Mouse (Mus musculus) stomach, embryonic 16.5 days (tissue): ENCODE data around the gene Fbxo46. TPM values are rescaled to one million over a fixed set of nuclear protein-coding genes. Genes with fewer than 3 reads are reported as not detected.
A peak's percentile ranks its signal among the peaks of the same experiment; 100 is the strongest.

Source experiments
- ATAC-seq: fragments of 200-750 bp; cut with Nextera tagmentation; 2 replicates; pipeline ENCODE4 v1.8.0; 2017; ENCODE audit warnings: moderate number of reproducible peaks, moderate TSS enrichment; ENCODE audit not compliant: insufficient read depth, low FRiP score
- H3K27ac ChIP-seq: fragments of 300-500 bp; sonication (generic); 2 replicates; pipeline ENCODE4 v1.5.1; 2014; ENCODE audit warnings: low read length
- H3K27me3 ChIP-seq: fragments of 300-500 bp; sonication (generic); 2 replicates; pipeline ENCODE4 v1.6.1; 2014; ENCODE audit warnings: low read length, control low read depth, mixed read lengths; ENCODE audit not compliant: control insufficient read depth, insufficient read depth
- H3K36me3 ChIP-seq: fragments of 300-500 bp; sonication (generic); 2 replicates; pipeline ENCODE4 v1.6.1; 2014; ENCODE audit warnings: low read length; ENCODE audit not compliant: control insufficient read depth, insufficient read depth
- H3K4me1 ChIP-seq: fragments of 300-500 bp; sonication (generic); 2 replicates; pipeline ENCODE4 v1.6.1; 2014; ENCODE audit warnings: low read length, control low read depth, mixed read lengths; ENCODE audit not compliant: control insufficient read depth, insufficient read depth
- H3K4me2 ChIP-seq: fragments of 300-500 bp; sonication (generic); 2 replicates; pipeline ENCODE4 v1.6.1; 2014; ENCODE audit warnings: low read depth, low read length, mixed read lengths
- H3K4me3 ChIP-seq: fragments of 300-500 bp; sonication (generic); replicated peaks from 2 replicates; pipeline ENCODE4 v1.5.1; 2014; ENCODE audit warnings: mild to moderate bottlenecking, low read length
- H3K9ac ChIP-seq: fragments of 300-500 bp; sonication (generic); 2 replicates; pipeline ENCODE4 v1.6.1; 2014; ENCODE audit warnings: low read length
- H3K9me3 ChIP-seq: fragments of 300-500 bp; sonication (generic); replicated peaks from 2 replicates; pipeline ENCODE4 v1.6.1; 2016; ENCODE audit warnings: low read length, control low read depth; ENCODE audit not compliant: control insufficient read depth
- WGBS: fragments of 180-500 bp; shearing (Covaris S2); extraction: QIAGEN DNeasy Blood & Tissue Kit; methylation state at CpG from one replicate; pipeline ENCODE4 v1.1.7; 2014; 5-methylcytosine and 5-hydroxymethylcytosine counted together
- polyA plus RNA-seq: library from polyadenylated mRNA; unstranded; fragments of >200 nt; fragmentation: Nextera tagmentation; extraction: Ambion mirVana; gene quantifications from 2 replicates; pipeline ENCODE4 v1.2.1, GENCODE M21; 2015

Fbxo46 gene
- polyA plus RNA-seq, 1 experiment from 2014 or later = 13.5 TPM

DNA sequence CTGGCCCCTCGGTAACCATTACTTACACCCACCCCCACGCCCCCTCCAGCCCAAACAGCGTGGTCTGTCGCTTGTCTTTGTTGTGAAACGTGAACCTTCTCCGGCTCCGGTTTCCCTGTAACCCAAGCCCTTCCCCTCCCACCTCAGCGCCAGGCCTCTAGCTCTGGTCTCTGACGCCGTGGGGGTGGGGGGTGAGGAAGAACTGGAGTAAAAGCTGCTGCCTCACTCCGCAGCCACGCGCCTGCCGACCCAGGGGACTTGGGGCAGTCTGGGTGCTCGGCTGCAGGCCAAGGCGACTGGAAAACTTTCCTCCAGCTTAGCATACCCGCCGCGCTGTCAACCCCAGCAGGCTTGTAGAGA, 23.9 kb upstream of the Fbxo46 start:
- Histone ChIP-seq H3K36me3 (no peaks in the 10 kb centered on the region), H3K4me1 (peaks cover 35% of the 10 kb centered on the region), H3K9ac (peak overlapping the region; percentile 90), H3K4me3 (peak overlapping the region; percentile 76), H3K4me2 (peak overlapping the region; percentile 89), H3K27me3 (no peaks in the 10 kb centered on the region), H3K9me3 (no peaks in the 10 kb centered on the region), H3K27ac (peak overlapping the region; percentile 94)
- under 1% methylated on average over 19 of the region's 19 CpGs for WGBS
- no peak for ATAC-seq

DNA sequence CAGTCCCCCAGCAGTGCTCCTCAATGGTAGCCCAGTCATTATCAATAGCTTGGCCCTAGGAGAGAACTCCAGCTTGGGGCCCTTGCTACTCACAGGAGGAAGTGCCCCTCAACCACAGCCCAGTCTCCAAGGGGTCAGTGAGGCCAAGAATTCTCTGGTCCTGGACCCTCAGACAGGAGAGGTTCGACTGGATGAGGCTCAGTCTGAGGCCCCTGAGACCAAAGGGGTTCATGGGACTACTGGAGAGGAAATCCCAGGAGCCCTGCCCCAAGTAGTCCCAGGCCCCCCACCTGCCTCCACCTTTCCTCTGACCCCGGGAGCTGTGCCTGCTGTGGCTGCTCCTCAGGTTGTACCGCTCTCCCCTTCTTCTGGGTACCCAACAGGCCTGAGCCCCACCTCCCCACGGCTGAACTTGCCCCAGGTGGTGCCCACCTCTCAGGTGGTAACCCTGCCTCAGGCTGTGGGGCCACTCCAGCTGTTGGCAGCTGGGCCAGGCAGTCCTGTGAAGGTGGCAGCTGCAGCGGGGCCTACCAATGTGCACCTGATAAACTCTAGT, 23.2 kb upstream of the Fbxo46 start:
- Histone ChIP-seq H3K4me3 (peak overlapping the region; percentile 76), H3K36me3 (no peaks in the 10 kb centered on the region), H3K9ac (peak overlapping the region; percentile 90), H3K27me3 (no peaks in the 10 kb centered on the region), H3K9me3 (no peaks in the 10 kb centered on the region), H3K27ac (peak overlapping the region; percentile 94), H3K4me2 (peak overlapping the region; percentile 89), H3K4me1 (peaks cover 35% of the 10 kb centered on the region)
- WGBS = 47% methylated on average over 5 of the region's 5 CpGs
- ATAC-seq = no peak

GRCm38 (mm10) chr7:19097217-19097616, 22.4 kb upstream of the Fbxo46 start:
- no peak overlapping the region for H3K4me2 ChIP-seq
- WGBS = 54% methylated on average over 2 of the region's 2 CpGs
- H3K4me1 ChIP-seq = peaks cover 30% of the 10 kb centered on the region
- no peak for ATAC-seq
- no peak overlapping the region for H3K27ac ChIP-seq
- H3K9me3 ChIP-seq = no peaks in the 10 kb centered on the region
- peak overlapping the region; percentile 15; the same call in 1 of the 2 replicates for H3K9ac ChIP-seq
- no peak overlapping the region for H3K4me3 ChIP-seq
- H3K36me3 ChIP-seq = no peaks in the 10 kb centered on the region
- H3K27me3 ChIP-seq = no peaks in the 10 kb centered on the region

- ATAC-seq = no peak
- no peaks in the 10 kb centered on the region for H3K27me3 ChIP-seq
- H3K36me3 ChIP-seq = no peaks in the 10 kb centered on the region
- H3K4me2 ChIP-seq = no peak overlapping the region
- H3K4me1 ChIP-seq = peaks cover 24% of the 10 kb centered on the region
- H3K9me3 ChIP-seq = no peaks in the 10 kb centered on the region
- H3K27ac ChIP-seq = no peak overlapping the region
- no peak overlapping the region for H3K9ac ChIP-seq
- no peak overlapping the region for H3K4me3 ChIP-seq
These were observed 21.8 kb upstream of the Fbxo46 start for GRCm38 (mm10) chr7:19097863-19098262.

DNA sequence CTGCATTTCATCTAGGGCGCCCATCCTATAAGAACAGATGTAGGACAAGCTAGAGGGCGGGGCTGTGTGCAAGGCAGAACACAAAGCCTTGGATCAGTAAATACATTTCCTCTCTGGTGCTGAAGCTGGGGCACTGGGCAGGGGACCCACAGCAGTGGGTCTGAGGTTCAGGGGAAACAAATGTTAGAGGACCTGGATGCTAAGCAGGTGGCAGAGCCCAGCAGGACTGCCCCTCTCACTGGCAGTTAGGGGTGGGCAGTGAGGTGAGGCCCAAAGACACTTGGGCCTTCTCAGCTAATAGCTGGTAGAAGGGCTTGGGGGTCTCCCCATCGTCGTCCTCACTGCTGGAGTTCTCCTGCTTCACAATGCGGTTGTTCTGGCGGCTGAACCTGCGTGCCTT, 20.8 kb upstream of the Fbxo46 start:
- WGBS = 64% methylated on average over 7 of the region's 7 CpGs

DNA sequence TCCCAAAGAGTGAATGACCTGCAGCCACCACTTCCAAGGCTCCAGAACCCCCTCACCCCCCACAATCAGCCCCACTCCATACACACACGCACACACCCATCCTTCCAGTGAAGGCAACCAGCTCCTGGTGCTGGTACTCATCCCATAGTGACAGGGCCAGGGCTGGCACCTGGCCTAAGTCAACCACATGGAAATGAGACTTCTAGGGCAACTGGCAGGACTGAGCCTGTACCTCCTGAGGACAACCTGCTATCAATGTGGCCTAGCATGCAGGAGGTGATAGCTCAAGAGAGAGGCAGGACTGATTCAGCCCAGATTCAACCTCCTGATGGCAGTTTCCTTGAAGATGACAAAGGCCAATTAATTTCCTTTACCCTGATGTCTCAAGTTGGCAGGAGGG, 19.4 kb upstream of the Fbxo46 start:
- Histone ChIP-seq H3K4me2 (no peak overlapping the region), H3K36me3 (no peaks in the 10 kb centered on the region), H3K4me1 (peaks cover 19% of the 10 kb centered on the region), H3K4me3 (no peak overlapping the region), H3K27ac (no peak overlapping the region), H3K27me3 (no peaks in the 10 kb centered on the region), H3K9me3 (no peaks in the 10 kb centered on the region), H3K9ac (no peak overlapping the region)
- no peak for ATAC-seq
- 76% methylated on average over 1 of the region's 1 CpGs for WGBS

More for the DNA sequence above, 20.8 kb upstream of the Fbxo46 start:
- H3K4me3 ChIP-seq = no peak overlapping the region
- no peaks in the 10 kb centered on the region for H3K9me3 ChIP-seq
- no peak for ATAC-seq
- H3K27me3 ChIP-seq = no peaks in the 10 kb centered on the region
- no peak overlapping the region for H3K27ac ChIP-seq
- no peaks in the 10 kb centered on the region for H3K36me3 ChIP-seq
- H3K4me1 ChIP-seq = peaks cover 19% of the 10 kb centered on the region
- no peak overlapping the region for H3K4me2 ChIP-seq
- H3K9ac ChIP-seq = no peak overlapping the region

DNA sequence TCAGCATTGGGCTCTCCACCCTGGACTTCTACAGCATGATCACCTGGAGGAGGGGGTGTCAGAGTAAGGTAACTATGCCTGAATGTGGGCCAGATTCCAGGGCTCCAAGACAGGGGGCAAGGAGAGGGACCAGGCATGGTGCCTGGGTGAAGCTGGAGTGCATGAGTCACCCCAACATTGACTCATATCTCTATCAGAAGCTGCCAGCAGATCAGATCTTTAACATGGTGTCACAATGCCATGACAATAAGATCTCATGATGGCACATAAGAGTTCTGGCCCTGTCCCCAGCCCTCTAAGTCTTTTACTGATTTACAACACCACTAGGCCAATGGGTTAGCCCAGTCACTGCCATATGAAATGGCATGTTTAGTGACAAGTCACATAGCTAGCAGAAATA, 15.9 kb upstream of the Fbxo46 start:
- H3K27me3 ChIP-seq = no peaks in the 10 kb centered on the region
- no peak overlapping the region for H3K27ac ChIP-seq
- ATAC-seq = no peak
- H3K4me2 ChIP-seq = no peak overlapping the region
- no peaks in the 10 kb centered on the region for H3K9me3 ChIP-seq
- no peaks in the 10 kb centered on the region for H3K36me3 ChIP-seq
- no peak overlapping the region for H3K9ac ChIP-seq
- no peak overlapping the region for H3K4me3 ChIP-seq
- H3K4me1 ChIP-seq = 0 out of 2 replicates have a peak, but pooled peaks cover 1% of the 10 kb centered on the region

DNA sequence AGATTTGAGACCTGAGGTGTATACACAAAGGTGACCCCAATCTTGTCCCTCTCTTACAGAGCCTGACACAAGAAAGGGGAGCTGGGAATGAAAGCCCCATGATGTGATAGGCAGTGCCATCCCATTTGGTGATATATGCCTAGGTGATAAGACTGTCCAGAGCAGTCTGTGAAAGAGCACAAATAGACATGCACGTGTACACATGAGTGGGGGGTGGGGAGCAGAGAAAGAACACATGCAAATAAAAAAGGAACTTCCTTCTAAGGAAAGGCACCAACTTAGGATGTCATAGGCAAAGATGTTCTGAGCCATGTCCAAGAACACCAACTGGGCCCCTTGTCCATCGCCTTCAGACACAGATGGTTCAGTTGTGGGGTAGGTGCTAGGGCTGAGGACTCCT, 15.2 kb upstream of the Fbxo46 start:
- no peaks in the 10 kb centered on the region for H3K4me1 ChIP-seq
- no peak overlapping the region for H3K4me2 ChIP-seq
- H3K4me3 ChIP-seq = no peak overlapping the region
- no peaks in the 10 kb centered on the region for H3K27me3 ChIP-seq
- H3K9ac ChIP-seq = no peak overlapping the region
- no peak overlapping the region for H3K27ac ChIP-seq
- 71% methylated on average over 2 of the region's 2 CpGs for WGBS
- no peaks in the 10 kb centered on the region for H3K9me3 ChIP-seq
- H3K36me3 ChIP-seq = no peaks in the 10 kb centered on the region
- no peak for ATAC-seq

GRCm38 (mm10) chr7:19107436-19107835, 12.2 kb upstream of the Fbxo46 start:
- no peak for ATAC-seq
- H3K9ac ChIP-seq = no peak overlapping the region; the same call in 1 of the 2 replicates
- no peaks in the 10 kb centered on the region for H3K9me3 ChIP-seq
- no peak overlapping the region for H3K4me2 ChIP-seq
- 41% methylated on average over 3 of the region's 3 CpGs for WGBS
- no peaks in the 10 kb centered on the region for H3K27me3 ChIP-seq
- H3K27ac ChIP-seq = no peak overlapping the region
- H3K4me1 ChIP-seq = no peaks in the 10 kb centered on the region
- no peaks in the 10 kb centered on the region for H3K36me3 ChIP-seq
- H3K4me3 ChIP-seq = no peak overlapping the region

GRCm38 (mm10) chr7:19109565-19109964, 10.1 kb upstream of the Fbxo46 start:
- Histone ChIP-seq H3K4me2 (no peak overlapping the region), H3K9ac (no peak overlapping the region), H3K4me3 (no peak overlapping the region), H3K27ac (no peak overlapping the region), H3K36me3 (no peaks in the 10 kb centered on the region), H3K4me1 (no peaks in the 10 kb centered on the region), H3K27me3 (no peaks in the 10 kb centered on the region), H3K9me3 (no peaks in the 10 kb centered on the region)
- ATAC-seq = no peak
- 68% methylated on average over 1 of the region's 1 CpGs for WGBS
